Mouse (Mus musculus) midbrain, embryonic 11.5 days (tissue): ENCODE measurements around the gene Prkn. TPM values are rescaled to one million over a fixed set of nuclear protein-coding genes. Genes with fewer than 3 reads are reported as not detected.

Experiments used
- ATAC-seq: fragments of 200-750 bp; cut with Nextera tagmentation; 2 replicates; pipeline ENCODE4 v1.8.0; 2017; ENCODE audit warnings: moderate TSS enrichment, moderate library complexity; ENCODE audit not compliant: low FRiP score
- DNase-seq: peaks from one replicate; pipeline ENCODE4 v3.0.0; 2015; ENCODE audit warnings: low spot score; ENCODE audit errors: missing footprints
- H3K27ac ChIP-seq: fragments of 300-500 bp; sonication (generic); 2 replicates; pipeline ENCODE4 v1.5.1; 2014; ENCODE audit warnings: low read depth, low read length
- H3K27me3 ChIP-seq: fragments of 300-500 bp; sonication (generic); 2 replicates; pipeline ENCODE4 v1.6.1; 2014; ENCODE audit warnings: mild to moderate bottlenecking, low read length, moderate library complexity, mixed read lengths; ENCODE audit not compliant: control insufficient read depth, insufficient read depth
- H3K36me3 ChIP-seq: fragments of 300-500 bp; sonication (generic); 2 replicates; pipeline ENCODE4 v1.6.1; 2014; ENCODE audit warnings: mild to moderate bottlenecking, low read length, moderate library complexity, mixed read lengths; ENCODE audit not compliant: control insufficient read depth, insufficient read depth
- H3K4me1 ChIP-seq: fragments of 300-500 bp; sonication (generic); 2 replicates; pipeline ENCODE4 v1.6.1; 2014; ENCODE audit warnings: low read length; ENCODE audit not compliant: control insufficient read depth, insufficient read depth
- H3K4me2 ChIP-seq: fragments of 300-500 bp; sonication (generic); 2 replicates; pipeline ENCODE4 v1.6.1; 2014; ENCODE audit warnings: mild to moderate bottlenecking, moderate library complexity
- H3K4me3 ChIP-seq: fragments of 300-500 bp; sonication (generic); 2 replicates; pipeline ENCODE4 v1.5.1; 2014; ENCODE audit warnings: low read depth, low read length
- H3K9ac ChIP-seq: fragments of 300-500 bp; sonication (generic); 2 replicates; pipeline ENCODE4 v1.6.1; 2014; ENCODE audit warnings: low read length
- H3K9me3 ChIP-seq: fragments of 300-500 bp; sonication (generic); 2 replicates; pipeline ENCODE4 v1.6.1; 2016; ENCODE audit warnings: low read length; ENCODE audit not compliant: control insufficient read depth
- WGBS: fragments of 180-500 bp; shearing (Covaris S2); extraction: QIAGEN DNeasy Blood & Tissue Kit; methylation state at CpG from one replicate; pipeline ENCODE4 v1.1.7; 2014; 5-methylcytosine and 5-hydroxymethylcytosine counted together
- polyA plus RNA-seq: library from polyadenylated mRNA; unstranded; fragments of >200 nt; fragmentation: Nextera tagmentation; extraction: Ambion mirVana; gene quantifications from 2 replicates; pipeline ENCODE4 v1.2.1, GENCODE M21; 2014

Gene Prkn
- polyA plus RNA-seq, 1 experiment from 2014 or later = 0.82 TPM

DNA sequence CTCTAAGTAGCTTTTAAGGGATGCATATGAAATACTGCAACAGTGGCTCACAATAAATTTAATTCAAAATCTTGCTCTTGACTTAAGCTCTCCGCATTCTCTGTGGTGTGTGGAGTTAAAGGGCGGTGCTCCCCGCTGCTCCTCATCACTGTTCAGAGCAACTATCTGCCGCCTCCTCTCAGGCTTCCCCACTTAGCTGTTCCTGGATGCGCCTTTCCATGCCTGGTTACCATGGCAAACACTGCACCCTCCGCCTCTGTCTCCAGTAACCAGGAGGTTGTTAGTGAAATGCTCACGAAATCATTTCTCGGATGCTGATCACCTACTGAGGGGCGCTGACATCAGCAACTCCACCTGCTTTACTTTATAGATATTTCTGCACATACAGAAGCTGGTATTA lies 1080.8 kb downstream of the Prkn start:
- DNase-seq (peak; percentile 39), ATAC-seq (no peak)
- no peak overlapping the region for H3K4me2 ChIP-seq
- H3K9ac ChIP-seq = no peak overlapping the region
- no peaks in the 10 kb centered on the region for H3K27me3 ChIP-seq
- WGBS = 75% methylated on average over 9 of the region's 9 CpGs
- H3K36me3 ChIP-seq = no peaks in the 10 kb centered on the region
- no peaks in the 10 kb centered on the region for H3K4me1 ChIP-seq
- H3K9me3 ChIP-seq = no peaks in the 10 kb centered on the region
- H3K27ac ChIP-seq = no peak overlapping the region
- H3K4me3 ChIP-seq = no peak overlapping the region

DNA sequence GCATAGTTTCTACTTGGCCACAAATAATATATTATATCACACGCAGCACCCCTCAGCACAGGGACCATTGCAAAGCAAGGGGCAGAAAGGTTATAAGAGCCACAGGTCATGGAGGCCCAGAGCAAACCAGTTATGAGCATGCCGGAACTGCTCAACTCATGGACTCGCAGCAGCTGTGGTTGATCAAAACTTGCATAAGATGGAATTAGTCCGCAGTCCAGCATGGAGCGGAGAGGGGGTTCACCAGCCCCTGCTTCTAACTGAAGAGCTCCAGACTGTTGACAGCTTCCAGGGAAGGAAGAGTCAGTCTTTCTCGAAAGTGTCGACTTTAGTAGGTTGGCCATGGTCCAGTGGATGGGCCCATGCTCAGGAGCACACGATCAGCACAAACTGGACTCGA lies 1083.8 kb downstream of the Prkn start:
- H3K9me3 ChIP-seq = no peaks in the 10 kb centered on the region
- H3K4me3 ChIP-seq = no peak overlapping the region
- no peak overlapping the region for H3K4me2 ChIP-seq
- no peak overlapping the region for H3K9ac ChIP-seq
- H3K27me3 ChIP-seq = no peaks in the 10 kb centered on the region
- WGBS = 92% methylated on average over 9 of the region's 9 CpGs
- H3K4me1 ChIP-seq = no peaks in the 10 kb centered on the region
- no peak overlapping the region for H3K27ac ChIP-seq
- no peak for DNase-seq
- ATAC-seq = no peak
- H3K36me3 ChIP-seq = no peaks in the 10 kb centered on the region

DNA sequence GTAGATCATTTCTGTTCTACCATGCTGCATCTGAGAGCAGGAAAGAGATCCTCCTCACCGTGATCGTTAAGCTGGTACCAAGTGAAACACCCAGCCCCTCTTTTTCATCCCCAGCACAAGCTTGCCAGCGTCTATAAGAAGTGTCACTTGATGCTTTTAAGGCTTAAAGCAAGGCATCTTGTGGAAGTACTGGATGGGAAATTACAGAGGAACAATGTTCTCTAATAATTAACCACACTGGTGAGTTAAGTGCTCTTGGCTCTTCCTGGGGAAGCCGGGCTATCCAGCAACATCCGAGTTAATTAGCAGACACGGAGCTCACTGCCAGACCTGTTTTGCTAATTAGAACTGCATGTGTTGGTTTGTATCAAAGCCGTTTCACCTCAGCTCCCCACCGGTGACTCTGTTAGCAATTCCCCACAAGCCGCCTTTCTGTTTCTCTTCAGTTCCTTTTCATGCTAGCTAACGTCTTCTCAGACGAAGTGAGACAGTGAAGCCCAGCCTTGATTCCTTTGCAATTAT lies 1086.7 kb downstream of the Prkn start:
- H3K9me3 ChIP-seq = no peaks in the 10 kb centered on the region
- ATAC-seq (no peak), DNase-seq (peak; percentile 82)
- no peaks in the 10 kb centered on the region for H3K4me1 ChIP-seq
- H3K27ac ChIP-seq = no peak overlapping the region
- H3K9ac ChIP-seq = no peak overlapping the region
- 68% methylated on average over 11 of the region's 11 CpGs for WGBS
- no peak overlapping the region for H3K4me2 ChIP-seq
- no peaks in the 10 kb centered on the region for H3K27me3 ChIP-seq
- H3K36me3 ChIP-seq = no peaks in the 10 kb centered on the region
- no peak overlapping the region for H3K4me3 ChIP-seq

- 94% methylated on average over 4 of the region's 4 CpGs for WGBS
- no peaks in the 10 kb centered on the region for H3K27me3 ChIP-seq
- H3K27ac ChIP-seq = no peak overlapping the region
- no peak overlapping the region for H3K4me2 ChIP-seq
- H3K36me3 ChIP-seq = no peaks in the 10 kb centered on the region
- H3K9ac ChIP-seq = no peak overlapping the region
- no peaks in the 10 kb centered on the region for H3K9me3 ChIP-seq
- H3K4me3 ChIP-seq = no peak overlapping the region
- no peaks in the 10 kb centered on the region for H3K4me1 ChIP-seq
- peak; percentile 57 for DNase-seq
- no peak for ATAC-seq
Measured at GRCm38 (mm10) chr17:11931641-11932040, 1091.5 kb downstream of the Prkn start.

GRCm38 (mm10) chr17:11933737-11934136 lies 1093.6 kb downstream of the Prkn start:
- Histone ChIP-seq H3K4me3 (no peak overlapping the region), H3K4me2 (no peak overlapping the region), H3K9me3 (no peaks in the 10 kb centered on the region), H3K36me3 (no peaks in the 10 kb centered on the region), H3K27ac (no peak overlapping the region), H3K27me3 (no peaks in the 10 kb centered on the region), H3K9ac (no peak overlapping the region), H3K4me1 (no peaks in the 10 kb centered on the region)
- no peak for ATAC-seq
- WGBS = 63% methylated on average over 5 of the region's 5 CpGs
- DNase-seq = peak; percentile 51

GRCm38 (mm10) chr17:11947436-11947835 lies 1107.3 kb downstream of the Prkn start:
- no peak overlapping the region for H3K4me3 ChIP-seq
- H3K4me1 ChIP-seq = no peaks in the 10 kb centered on the region
- no peaks in the 10 kb centered on the region for H3K36me3 ChIP-seq
- no peaks in the 10 kb centered on the region for H3K9me3 ChIP-seq
- no peak overlapping the region for H3K27ac ChIP-seq
- DNase-seq (peak; percentile 39), ATAC-seq (no peak)
- no peak overlapping the region for H3K4me2 ChIP-seq
- no peak overlapping the region for H3K9ac ChIP-seq
- no peaks in the 10 kb centered on the region for H3K27me3 ChIP-seq
- WGBS = 81% methylated on average over 3 of the region's 3 CpGs

GRCm38 (mm10) chr17:11949551-11950197 lies 1109.5 kb downstream of the Prkn start:
- Histone ChIP-seq H3K4me3 (no peak overlapping the region), H3K4me1 (no peaks in the 10 kb centered on the region), H3K27ac (no peak overlapping the region), H3K9ac (no peak overlapping the region), H3K36me3 (no peaks in the 10 kb centered on the region), H3K4me2 (no peak overlapping the region), H3K9me3 (no peaks in the 10 kb centered on the region), H3K27me3 (no peaks in the 10 kb centered on the region)
- WGBS = 55% methylated on average over 10 of the region's 10 CpGs
- DNase-seq (peak; percentile 78), ATAC-seq (no peak)

- H3K4me2 ChIP-seq = no peak overlapping the region
Measured at GRCm38 (mm10) chr17:11950198-11950594, 1110.0 kb downstream of the Prkn start.

GRCm38 (mm10) chr17:11955317-11955716 lies 1115.1 kb downstream of the Prkn start:
- DNase-seq = peak; percentile 19
- no peaks in the 10 kb centered on the region for H3K9me3 ChIP-seq
- no peak overlapping the region for H3K4me2 ChIP-seq
- no peak overlapping the region for H3K27ac ChIP-seq
- H3K4me3 ChIP-seq = no peak overlapping the region
- no peak overlapping the region for H3K9ac ChIP-seq
- no peak for ATAC-seq
- H3K4me1 ChIP-seq = peaks cover 5% of the 10 kb centered on the region; the same call in 1 of the 2 replicates
- no peaks in the 10 kb centered on the region for H3K27me3 ChIP-seq
- H3K36me3 ChIP-seq = no peaks in the 10 kb centered on the region
- 83% methylated on average over 6 of the region's 6 CpGs for WGBS

More at GRCm38 (mm10) chr17:11950198-11950594, 1110.0 kb downstream of the Prkn start:
- H3K9me3 ChIP-seq = no peaks in the 10 kb centered on the region
- H3K4me1 ChIP-seq = no peaks in the 10 kb centered on the region
- H3K27ac ChIP-seq = no peak overlapping the region
- DNase-seq (peak; percentile 45), ATAC-seq (no peak)
- H3K27me3 ChIP-seq = no peaks in the 10 kb centered on the region
- no peaks in the 10 kb centered on the region for H3K36me3 ChIP-seq
- 76% methylated on average over 8 of the region's 8 CpGs for WGBS
- H3K9ac ChIP-seq = no peak overlapping the region
- H3K4me3 ChIP-seq = no peak overlapping the region
